Mouse (Mus musculus) limb, embryonic 12.5 days (tissue): ENCODE measurements around the gene Ankrd23. TPM values are rescaled to one million over a fixed set of nuclear protein-coding genes. Genes with fewer than 3 reads are reported as not detected.

ENCODE experiments used
- ATAC-seq: fragments of 200-750 bp; cut with Nextera tagmentation; 2 replicates; pipeline ENCODE4 v1.8.0; 2017; ENCODE audit warnings: low read depth, moderate TSS enrichment; ENCODE audit not compliant: insufficient number of reproducible peaks, insufficient read depth, low FRiP score, low TSS enrichment
- H3K27ac ChIP-seq: fragments of 300-500 bp; sonication (generic); 2 replicates; pipeline ENCODE4 v1.5.1; 2016; ENCODE audit warnings: mild to moderate bottlenecking, moderate library complexity
- H3K27me3 ChIP-seq: fragments of 300-500 bp; sonication (generic); 2 replicates; pipeline ENCODE4 v1.6.1; 2016; ENCODE audit warnings: mild to moderate bottlenecking, moderate library complexity
- H3K36me3 ChIP-seq: fragments of 300-500 bp; sonication (generic); 2 replicates; pipeline ENCODE4 v1.6.1; 2016; ENCODE audit warnings: mild to moderate bottlenecking, moderate library complexity
- H3K4me1 ChIP-seq: fragments of 300-500 bp; sonication (generic); replicated peaks from 2 replicates; pipeline ENCODE4 v1.6.1; 2016
- H3K4me2 ChIP-seq: fragments of 300-500 bp; sonication (generic); 2 replicates; pipeline ENCODE4 v1.6.1; 2016; ENCODE audit warnings: mild to moderate bottlenecking, moderate library complexity
- H3K4me3 ChIP-seq: fragments of 300-500 bp; sonication (generic); replicated peaks from 2 replicates; pipeline ENCODE4 v1.5.1; 2016; ENCODE audit warnings: mild to moderate bottlenecking
- H3K9ac ChIP-seq: fragments of 300-500 bp; sonication (generic); replicated peaks from 2 replicates; pipeline ENCODE4 v1.6.1; 2016; ENCODE audit warnings: mild to moderate bottlenecking, moderate library complexity
- H3K9me3 ChIP-seq: fragments of 300-500 bp; sonication (generic); 2 replicates; pipeline ENCODE4 v1.6.1; 2016; ENCODE audit warnings: mild to moderate bottlenecking, moderate library complexity
- WGBS: fragments of 180-500 bp; shearing (Covaris S2); methylation state at CpG from one replicate; pipeline ENCODE4 v1.1.7; 2016; 5-methylcytosine and 5-hydroxymethylcytosine counted together
- polyA plus RNA-seq: library from polyadenylated mRNA; unstranded; fragments of >200 nt; fragmentation: Nextera tagmentation; extraction: Ambion mirVana; gene quantifications from 2 replicates; pipeline ENCODE4 v1.2.1, GENCODE M21; 2016

Ankrd23 gene
- polyA plus RNA-seq, 1 experiment from 2014 or later, result 19.0 TPM

DNA sequence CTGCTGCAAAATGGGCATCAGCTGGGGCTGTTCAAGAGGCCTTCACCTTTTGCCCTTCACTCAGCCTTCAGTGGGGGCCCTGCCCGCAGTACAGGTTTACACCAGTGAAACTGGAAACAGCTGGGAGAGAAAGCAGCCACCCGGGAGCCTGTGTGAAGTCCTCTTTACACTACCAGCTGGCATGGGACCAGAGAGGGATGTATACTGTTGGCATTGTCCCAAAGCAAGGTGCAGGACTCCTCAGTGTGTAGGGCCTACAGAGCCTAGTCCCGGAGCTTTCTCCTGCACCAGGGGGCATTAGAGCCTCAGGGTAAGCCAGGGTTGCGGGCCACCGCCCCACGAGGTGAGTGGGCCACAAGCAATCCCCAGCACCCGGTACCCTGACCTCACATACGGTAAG lies 6.2 kb downstream of the Ankrd23 start:
- Histone ChIP-seq H3K27ac (peak overlapping the region; percentile 7; the same call in 1 of the 2 replicates), H3K4me2 (no peak overlapping the region), H3K9me3 (no peaks in the 10 kb centered on the region), H3K4me3 (no peak overlapping the region), H3K27me3 (no peaks in the 10 kb centered on the region), H3K4me1 (peaks cover 7% of the 10 kb centered on the region), H3K36me3 (peaks cover 46% of the 10 kb centered on the region), H3K9ac (no peak overlapping the region)
- WGBS, result 79% methylated on average over 8 of the region's 8 CpGs
- 0 out of 2 replicates have a peak, but pooled peaks have one; percentile 9 for ATAC-seq

- H3K36me3 ChIP-seq, result peaks cover 53% of the 10 kb centered on the region
- H3K9ac ChIP-seq, result no peak overlapping the region
- WGBS, result 97% methylated on average over 4 of the region's 4 CpGs
- no peak for ATAC-seq
- H3K4me2 ChIP-seq, result no peak overlapping the region
- H3K27me3 ChIP-seq, result no peaks in the 10 kb centered on the region
- no peak overlapping the region for H3K4me3 ChIP-seq
- H3K9me3 ChIP-seq, result no peaks in the 10 kb centered on the region
- peaks cover 7% of the 10 kb centered on the region for H3K4me1 ChIP-seq
- H3K27ac ChIP-seq, result no peak overlapping the region
Observed at GRCm38 (mm10) chr1:36529875-36530274, 6.8 kb downstream of the Ankrd23 start.

GRCm38 (mm10) chr1:36529274-36529673 lies 7.4 kb downstream of the Ankrd23 start:
- ATAC-seq, result no peak
- H3K4me1 ChIP-seq, result peaks cover 7% of the 10 kb centered on the region
- H3K4me2 ChIP-seq, result no peak overlapping the region
- no peak overlapping the region for H3K4me3 ChIP-seq
- H3K9ac ChIP-seq, result no peak overlapping the region
- no peaks in the 10 kb centered on the region for H3K27me3 ChIP-seq
- 88% methylated on average over 4 of the region's 4 CpGs for WGBS
- no peak overlapping the region for H3K27ac ChIP-seq
- peaks cover 59% of the 10 kb centered on the region for H3K36me3 ChIP-seq
- H3K9me3 ChIP-seq, result no peaks in the 10 kb centered on the region

DNA sequence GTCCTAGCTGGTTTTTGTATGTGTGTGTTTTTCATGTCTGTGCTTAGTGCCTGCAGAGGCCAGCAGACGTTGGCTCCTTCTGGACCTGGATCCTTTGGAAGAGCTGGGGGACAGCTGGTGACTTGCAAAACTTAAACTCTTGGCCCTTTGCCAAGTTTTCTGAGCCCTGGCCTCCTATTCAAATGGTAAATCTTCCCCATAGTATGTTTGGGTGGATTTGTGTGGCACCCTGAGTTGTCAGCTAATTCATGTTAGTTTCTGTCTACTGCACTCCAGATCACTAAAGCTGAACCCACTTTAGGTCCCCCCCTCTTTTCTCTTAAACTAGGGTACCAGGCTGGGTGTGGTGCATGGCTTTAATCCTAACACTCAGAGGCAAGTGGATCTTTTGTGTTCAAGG lies 8.3 kb downstream of the Ankrd23 start:
- H3K27ac ChIP-seq, result 0 out of 2 replicates have a peak overlapping the region, but pooled peaks have one; percentile 31
- no peak overlapping the region for H3K9ac ChIP-seq
- no peak overlapping the region for H3K4me3 ChIP-seq
- H3K9me3 ChIP-seq, result no peaks in the 10 kb centered on the region
- peaks cover 16% of the 10 kb centered on the region for H3K4me1 ChIP-seq
- peaks cover 68% of the 10 kb centered on the region for H3K36me3 ChIP-seq
- no peak overlapping the region for H3K4me2 ChIP-seq
- H3K27me3 ChIP-seq, result no peaks in the 10 kb centered on the region
- 20% methylated on average over 1 of the region's 1 CpGs for WGBS
- ATAC-seq, result no peak

DNA sequence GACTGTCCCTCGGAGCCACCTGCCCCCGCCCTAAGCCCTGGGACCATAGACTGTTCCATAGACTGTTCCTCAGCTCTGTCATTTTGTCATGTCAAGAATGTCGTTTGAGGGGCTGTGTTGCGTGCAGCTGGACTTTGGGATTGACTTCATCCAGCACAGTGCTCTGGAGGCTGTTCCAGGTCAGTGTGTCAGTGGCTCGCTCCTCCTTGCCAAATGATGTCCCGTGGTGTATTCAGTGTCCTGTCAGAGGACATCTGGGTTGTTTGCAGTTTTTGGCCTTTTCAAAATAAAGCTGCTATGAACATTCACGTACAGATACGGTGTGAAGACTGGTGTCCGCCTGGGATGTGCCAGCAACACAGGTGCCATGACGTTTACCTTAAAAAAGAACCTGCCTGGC lies 9.8 kb downstream of the Ankrd23 start:
- 93% methylated on average over 10 of the region's 10 CpGs for WGBS
- no peak overlapping the region for H3K4me2 ChIP-seq
- no peaks in the 10 kb centered on the region for H3K27me3 ChIP-seq
- H3K4me1 ChIP-seq, result peaks cover 30% of the 10 kb centered on the region
- no peak overlapping the region for H3K4me3 ChIP-seq
- no peak overlapping the region for H3K27ac ChIP-seq
- ATAC-seq, result no peak
- H3K9ac ChIP-seq, result no peak overlapping the region
- peaks cover 68% of the 10 kb centered on the region for H3K36me3 ChIP-seq
- no peaks in the 10 kb centered on the region for H3K9me3 ChIP-seq

DNA sequence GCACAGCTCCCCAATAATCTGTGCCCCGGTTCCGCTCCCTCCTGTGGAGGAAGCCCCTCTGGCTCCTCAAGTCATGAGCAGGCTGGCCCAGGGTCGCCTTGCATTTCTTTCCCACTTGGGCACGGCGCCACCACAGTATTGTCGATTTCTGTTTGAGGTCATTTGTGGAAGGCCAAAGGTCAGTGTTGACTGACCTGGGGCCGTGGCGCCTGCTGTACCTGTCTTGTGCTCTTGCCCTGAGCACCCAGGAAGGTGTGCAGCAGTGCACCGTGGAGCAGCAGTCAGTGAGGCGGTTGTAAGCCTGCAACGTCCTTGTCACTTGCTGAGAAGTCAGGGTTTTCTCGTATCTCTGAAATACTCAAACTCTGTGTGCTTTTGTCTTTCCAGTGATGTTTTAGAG lies 10.9 kb downstream of the Ankrd23 start:
- H3K4me1 ChIP-seq, result peaks cover 38% of the 10 kb centered on the region
- H3K9me3 ChIP-seq, result no peaks in the 10 kb centered on the region
- no peak overlapping the region for H3K4me3 ChIP-seq
- no peaks in the 10 kb centered on the region for H3K27me3 ChIP-seq
- peaks cover 68% of the 10 kb centered on the region for H3K36me3 ChIP-seq
- ATAC-seq, result no peak
- no peak overlapping the region for H3K4me2 ChIP-seq
- H3K9ac ChIP-seq, result no peak overlapping the region
- H3K27ac ChIP-seq, result no peak overlapping the region
- 92% methylated on average over 12 of the region's 12 CpGs for WGBS

- Histone ChIP-seq H3K9me3 (no peaks in the 10 kb centered on the region), H3K4me3 (no peak overlapping the region), H3K36me3 (peaks cover 74% of the 10 kb centered on the region), H3K27me3 (no peaks in the 10 kb centered on the region), H3K4me1 (peaks cover 38% of the 10 kb centered on the region), H3K27ac (peak overlapping the region; percentile 90), H3K9ac (no peak overlapping the region), H3K4me2 (0 out of 2 replicates have a peak overlapping the region, but pooled peaks have one; percentile 3)
- ATAC-seq, result no peak
- 89% methylated on average over 5 of the region's 5 CpGs for WGBS
Observed at GRCm38 (mm10) chr1:36524058-36524457, 12.6 kb downstream of the Ankrd23 start.

GRCm38 (mm10) chr1:36523332-36524013 lies 13.2 kb downstream of the Ankrd23 start:
- H3K27me3 ChIP-seq, result no peaks in the 10 kb centered on the region
- 47% methylated on average over 9 of the region's 9 CpGs for WGBS
- H3K27ac ChIP-seq, result peak overlapping the region; percentile 90
- peaks cover 38% of the 10 kb centered on the region for H3K4me1 ChIP-seq
- no peak overlapping the region for H3K4me3 ChIP-seq
- peak; percentile 81 for ATAC-seq
- H3K9ac ChIP-seq, result no peak overlapping the region
- peaks cover 79% of the 10 kb centered on the region for H3K36me3 ChIP-seq
- H3K4me2 ChIP-seq, result peak overlapping the region; percentile 3; the same call in 1 of the 2 replicates
- no peaks in the 10 kb centered on the region for H3K9me3 ChIP-seq

- H3K36me3 ChIP-seq, result peaks cover 88% of the 10 kb centered on the region
- WGBS, result 90% methylated on average over 7 of the region's 7 CpGs
- no peak for ATAC-seq
Observed at GRCm38 (mm10) chr1:36522210-36522609, 14.5 kb downstream of the Ankrd23 start.

GRCm38 (mm10) chr1:36519626-36520025 lies 17.1 kb downstream of the Ankrd23 start:
- no peak overlapping the region for H3K4me2 ChIP-seq
- no peak overlapping the region for H3K4me3 ChIP-seq
- peaks cover 35% of the 10 kb centered on the region for H3K4me1 ChIP-seq
- no peak overlapping the region for H3K27ac ChIP-seq
- H3K27me3 ChIP-seq, result no peaks in the 10 kb centered on the region
- no peaks in the 10 kb centered on the region for H3K9me3 ChIP-seq
- WGBS, result 80% methylated on average over 11 of the region's 11 CpGs
- no peak overlapping the region for H3K9ac ChIP-seq
- ATAC-seq, result no peak
- peaks cover 77% of the 10 kb centered on the region for H3K36me3 ChIP-seq

More at GRCm38 (mm10) chr1:36522210-36522609, 14.5 kb downstream of the Ankrd23 start:
- no peak overlapping the region for H3K9ac ChIP-seq
- no peak overlapping the region for H3K4me3 ChIP-seq
- peaks cover 31% of the 10 kb centered on the region for H3K4me1 ChIP-seq
- no peaks in the 10 kb centered on the region for H3K27me3 ChIP-seq
- no peak overlapping the region for H3K4me2 ChIP-seq
- H3K27ac ChIP-seq, result peak overlapping the region; percentile 90
- H3K9me3 ChIP-seq, result no peaks in the 10 kb centered on the region

DNA sequence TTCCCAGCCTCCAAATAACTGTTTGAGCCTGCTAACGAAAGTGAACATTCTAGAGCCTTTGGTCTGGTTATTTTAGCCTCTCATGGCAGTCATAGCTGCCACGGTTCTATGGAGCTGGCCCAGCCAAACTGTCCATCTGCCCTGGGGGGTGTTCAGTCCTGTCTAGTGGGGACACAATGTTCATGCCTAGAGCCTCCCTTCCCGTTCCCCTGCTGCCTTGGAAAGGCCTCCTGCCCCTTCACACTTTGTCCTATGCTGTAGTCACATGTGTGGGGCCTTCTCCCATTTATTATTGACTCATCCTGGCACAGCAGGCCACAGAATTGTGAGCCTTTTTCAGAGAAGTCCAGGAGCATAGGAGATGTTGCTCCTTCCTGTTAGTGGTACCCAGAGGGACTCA lies 18.4 kb downstream of the Ankrd23 start:
- H3K9me3 ChIP-seq, result no peaks in the 10 kb centered on the region
- no peak for ATAC-seq
- H3K4me3 ChIP-seq, result no peak overlapping the region
- H3K27ac ChIP-seq, result no peak overlapping the region
- WGBS, result 94% methylated on average over 3 of the region's 3 CpGs
- H3K9ac ChIP-seq, result no peak overlapping the region
- H3K4me2 ChIP-seq, result no peak overlapping the region
- peaks cover 66% of the 10 kb centered on the region for H3K36me3 ChIP-seq
- H3K4me1 ChIP-seq, result peaks cover 38% of the 10 kb centered on the region
- no peaks in the 10 kb centered on the region for H3K27me3 ChIP-seq

DNA sequence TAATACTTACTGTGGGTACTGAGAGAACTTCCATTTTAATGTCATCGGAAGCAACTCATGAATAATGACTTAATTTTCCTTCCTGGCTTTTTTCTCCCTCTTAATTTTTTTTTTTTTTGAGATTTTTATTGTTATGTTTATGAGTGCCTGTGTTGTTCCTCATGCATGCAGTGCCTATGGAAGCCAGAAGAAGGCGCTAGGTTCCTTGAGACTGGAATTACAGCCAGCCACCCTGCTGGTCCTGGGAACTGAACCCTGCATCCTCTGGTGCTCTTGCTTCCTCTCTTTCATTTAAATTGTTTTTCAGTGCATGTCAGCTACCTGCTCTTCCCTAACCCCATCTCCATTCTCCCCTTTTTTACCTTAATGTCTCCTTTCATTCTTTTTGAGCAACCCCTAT lies 23.0 kb downstream of the Ankrd23 start:
- peaks cover 21% of the 10 kb centered on the region for H3K4me1 ChIP-seq
- WGBS, result 36% methylated on average over 2 of the region's 2 CpGs
- ATAC-seq, result no peak
- no peaks in the 10 kb centered on the region for H3K27me3 ChIP-seq
- H3K27ac ChIP-seq, result no peak overlapping the region
- H3K36me3 ChIP-seq, result peaks cover 30% of the 10 kb centered on the region
- H3K9ac ChIP-seq, result no peak overlapping the region
- H3K9me3 ChIP-seq, result no peaks in the 10 kb centered on the region
- H3K4me3 ChIP-seq, result peak overlapping the region; percentile 96
- peak overlapping the region; percentile 95 for H3K4me2 ChIP-seq
